Mouse (Mus musculus): ENCODE results near the gene Hapln4. TPM values are rescaled to one million over a fixed set of nuclear protein-coding genes. Genes with fewer than 3 reads are reported as not detected.
A peak's percentile ranks its signal among the peaks of the same experiment; 100 is the strongest.
"Not testable (repeated sequence)": the region's sequence is repeated elsewhere in the genome, so short reads cannot be mapped to it uniquely, and the experiment has no call there.

The Hapln4 gene
- 0.12 and 0.20 TPM in 2 replicates for polyA plus RNA-seq (2016; fragmentation: Nextera tagmentation; extraction: Ambion mirVana)

DNA sequence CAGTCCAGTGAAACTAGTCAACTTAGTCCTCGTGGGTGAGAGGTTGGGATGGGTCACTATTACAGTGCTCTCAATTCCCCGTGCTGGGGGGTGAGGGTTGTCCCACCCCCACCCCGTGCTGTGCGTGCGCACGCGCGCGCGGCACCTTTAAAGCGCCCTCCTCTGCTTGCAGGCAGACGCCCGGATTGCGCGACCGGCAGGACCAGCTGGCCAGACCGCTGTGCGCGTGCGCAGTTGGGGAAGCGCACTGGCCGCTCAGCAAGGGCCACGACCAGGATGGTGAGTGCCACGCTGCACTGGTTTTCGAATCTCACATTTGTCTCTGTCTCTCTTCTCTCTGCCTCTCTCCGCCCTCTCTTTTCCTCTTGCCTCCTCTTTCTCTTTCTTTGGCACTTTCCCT, at the start of gene Hapln4:
Hapln4 (plus strand) TSS at position 173 of the 400 bp plus-strand sequence.
- peak within 1 kb of the TSS; percentile 52 for H3K4me3 ChIP-seq
- H3K27ac ChIP-seq, result no peak within 1 kb of the TSS
- peaks cover 71% of the 10 kb centered on the region for H3K27me3 ChIP-seq (ENCODE audit: insufficient read depth, poor library complexity, severe bottlenecking)
- peak; percentile 77 for DNase-seq (ENCODE audit: low spot score)
- H3K4me1 ChIP-seq (replicated peaks), result peaks cover 36% of the 10 kb centered on the region
- H3K9me3 ChIP-seq, result no peaks in the 10 kb centered on the region
- no peaks in the 10 kb centered on the region for H3K36me3 ChIP-seq
- under 1% methylated on average over 26 of the region's 26 CpGs for WGBS

DNA sequence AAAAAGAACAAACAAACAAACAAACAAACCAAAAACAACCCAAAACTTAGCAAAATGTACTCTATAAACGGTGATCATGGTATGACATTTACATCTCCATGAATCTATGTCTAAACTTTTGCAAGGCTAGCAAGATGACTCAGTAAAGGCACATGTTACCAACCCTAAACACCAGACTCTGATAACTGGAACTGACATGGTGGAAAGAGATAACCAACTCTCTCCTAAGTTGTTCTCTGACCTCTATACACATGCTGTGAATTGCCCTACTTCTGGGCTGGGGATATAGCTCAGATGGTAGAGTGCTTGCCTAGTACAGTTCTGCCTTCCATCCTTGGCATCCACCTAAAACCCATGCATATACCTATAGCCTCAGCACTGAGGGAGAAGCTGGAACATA, 45.3 kb upstream of the Hapln4 start:
- Histone ChIP-seq H3K27ac (no peak overlapping the region), H3K4me1 (replicated peaks) (peaks cover 24% of the 10 kb centered on the region), H3K4me3 (no peak overlapping the region), H3K27me3 (ENCODE audit: insufficient read depth, poor library complexity, severe bottlenecking) (no peaks in the 10 kb centered on the region), H3K36me3 (peaks cover 48% of the 10 kb centered on the region), H3K9me3 (no peaks in the 10 kb centered on the region)
- DNase-seq (ENCODE audit: low spot score), result no peak
- 90% methylated on average over 1 of the region's 1 CpGs for WGBS

DNA sequence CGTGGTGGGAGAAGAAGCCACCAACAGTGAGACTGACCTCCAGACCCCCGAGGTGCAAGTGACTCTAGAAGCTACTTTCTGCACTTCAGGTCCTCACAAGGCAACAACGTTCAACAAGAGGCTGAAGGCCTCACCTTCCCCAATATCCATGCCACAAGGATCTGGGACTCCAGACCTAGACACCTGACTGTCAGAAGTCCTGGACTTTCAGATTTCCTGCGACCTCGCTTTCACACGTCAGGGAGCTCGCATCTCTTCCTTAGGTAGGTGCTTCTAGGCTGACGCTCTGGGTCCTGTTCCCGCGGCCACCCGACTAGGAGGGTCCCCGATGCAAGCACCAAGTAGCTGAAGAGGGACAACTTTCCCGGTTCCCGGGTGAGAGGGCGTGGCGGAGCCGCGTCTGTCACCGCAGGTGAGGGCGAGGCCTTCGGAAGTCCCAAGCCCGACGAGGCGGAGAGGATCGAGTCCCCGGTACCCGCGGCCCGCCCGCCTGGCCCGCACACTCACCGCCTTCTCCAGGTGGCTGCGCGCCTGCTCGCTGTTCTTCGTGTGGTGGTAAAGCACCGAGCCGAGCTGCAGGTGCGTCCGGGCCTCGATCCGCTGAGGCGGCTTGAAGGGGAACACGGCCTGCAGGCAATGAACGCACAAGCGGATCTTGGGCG, 41.2 kb upstream of the Hapln4 start:
- WGBS, result under 1% methylated on average over 47 of the region's 47 CpGs

DNA sequence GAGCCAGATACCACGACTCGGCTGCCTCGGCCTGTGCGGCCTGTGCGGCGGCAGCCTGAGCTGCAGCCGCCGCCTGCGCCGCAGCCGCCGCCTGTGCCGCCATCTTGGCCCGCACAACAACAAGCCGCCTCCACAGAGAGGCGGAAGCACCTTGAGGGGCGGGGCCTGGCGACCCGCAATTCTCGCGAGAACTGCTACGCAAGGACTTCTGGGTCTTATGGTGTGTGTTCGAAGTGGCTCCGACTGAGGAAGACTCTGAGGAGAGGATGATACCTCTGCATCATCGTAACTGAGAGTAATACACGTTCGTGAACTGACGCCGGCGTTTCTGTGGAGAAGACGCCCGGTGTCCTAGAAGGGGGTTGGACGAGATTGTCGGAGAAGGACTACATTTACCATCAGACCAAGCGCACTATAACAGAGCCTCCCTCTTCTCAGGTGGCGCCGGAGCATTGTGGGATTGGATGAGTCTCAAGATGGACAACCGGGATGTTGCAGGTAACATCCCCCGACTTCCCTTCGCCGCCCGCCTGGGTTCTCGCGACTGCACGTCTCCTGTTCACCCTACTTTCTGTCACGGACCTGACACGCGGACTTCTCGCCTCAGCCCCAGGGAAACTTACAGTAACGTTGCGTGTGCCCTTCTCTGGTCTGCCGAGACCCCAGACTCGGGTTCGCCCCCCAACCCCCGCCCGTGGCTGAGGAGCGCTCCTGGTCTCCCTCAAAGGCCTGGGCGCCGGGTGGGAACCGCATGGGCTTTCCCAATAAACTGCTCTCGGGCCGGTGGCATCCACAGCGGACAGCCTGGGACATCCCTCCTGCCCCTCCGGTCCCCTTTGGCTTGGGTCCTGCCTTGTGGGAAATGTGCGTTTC, 40.4 kb upstream of the Hapln4 start, which contains the start of the genes Mau2 and Sugp1:
Mau2 (minus strand) TSS at position 152 of the 873 bp plus-strand sequence.
Sugp1 (plus strand) TSS at position 231 of the 873 bp plus-strand sequence.
- Histone ChIP-seq H3K27ac (peak within 1 kb of the TSS; percentile 93), H3K9me3 (no peaks in the 10 kb centered on the region), H3K36me3 (peaks cover 10% of the 10 kb centered on the region; the same call in 1 of the 2 replicates), H3K4me1 (replicated peaks) (peaks cover 40% of the 10 kb centered on the region), H3K27me3 (ENCODE audit: insufficient read depth, poor library complexity, severe bottlenecking) (no peaks in the 10 kb centered on the region), H3K4me3 (peak within 1 kb of the TSS; percentile 88)
- under 1% methylated on average over 65 of the region's 65 CpGs for WGBS
- peak; percentile 97 for DNase-seq (ENCODE audit: low spot score)

More for the DNA sequence above, 41.2 kb upstream of the Hapln4 start:
- Histone ChIP-seq H3K4me1 (replicated peaks) (peaks cover 40% of the 10 kb centered on the region), H3K9me3 (no peaks in the 10 kb centered on the region), H3K27me3 (ENCODE audit: insufficient read depth, poor library complexity, severe bottlenecking) (no peaks in the 10 kb centered on the region), H3K27ac (peak overlapping the region; percentile 93), H3K36me3 (peaks cover 16% of the 10 kb centered on the region; the same call in 1 of the 2 replicates), H3K4me3 (peak overlapping the region; percentile 88)
- no peak for DNase-seq (ENCODE audit: low spot score)

DNA sequence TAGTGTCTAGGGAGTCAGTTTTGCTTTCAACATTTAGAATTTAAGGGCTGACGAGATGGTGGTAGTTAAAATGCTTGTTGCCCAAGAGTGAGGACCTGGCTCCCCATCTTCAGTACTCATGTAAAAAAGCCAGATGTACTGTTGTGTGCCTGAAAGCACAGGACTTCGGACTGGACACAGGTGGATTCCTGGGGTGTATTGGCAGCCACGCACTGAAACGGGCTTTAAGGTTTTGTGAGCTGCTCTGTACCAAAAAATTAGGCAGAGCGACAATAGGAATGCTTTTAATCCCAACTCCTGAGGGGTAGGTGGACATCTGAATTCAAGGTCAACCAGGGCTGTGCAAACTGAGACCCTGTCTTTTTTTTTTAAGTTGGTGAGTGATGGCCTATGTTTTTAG, 39.3 kb upstream of the Hapln4 start:
- no peaks in the 10 kb centered on the region for H3K27me3 ChIP-seq (ENCODE audit: insufficient read depth, poor library complexity, severe bottlenecking)
- 89% methylated on average over 5 of the region's 5 CpGs for WGBS
- no peak for DNase-seq (ENCODE audit: low spot score)
- peak overlapping the region; percentile 88 for H3K4me3 ChIP-seq
- no peaks in the 10 kb centered on the region for H3K9me3 ChIP-seq
- H3K36me3 ChIP-seq, result peaks cover 16% of the 10 kb centered on the region
- peaks cover 40% of the 10 kb centered on the region for H3K4me1 ChIP-seq (replicated peaks)
- H3K27ac ChIP-seq, result 0 out of 2 replicates have a peak overlapping the region, but pooled peaks have one; percentile 23

DNA sequence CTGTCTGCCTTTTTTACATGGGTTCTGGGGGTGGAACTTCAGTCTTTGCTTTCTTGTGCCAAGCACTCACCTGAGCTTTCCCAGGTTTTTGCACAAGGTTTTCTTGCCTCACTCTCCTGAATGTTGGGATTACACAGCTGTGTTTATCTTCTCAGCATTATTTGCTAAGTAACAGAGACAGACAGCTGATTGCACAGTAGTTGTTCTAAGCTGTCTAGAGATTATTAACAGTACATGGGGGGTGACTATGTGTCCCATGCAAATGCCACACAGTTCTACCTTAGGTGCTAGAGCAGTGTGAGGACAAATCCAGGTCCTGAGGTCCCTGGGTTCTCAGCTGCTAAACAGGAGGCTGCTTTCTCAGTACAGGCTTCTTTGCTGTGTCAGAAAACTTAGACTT, 33.6 kb upstream of the Hapln4 start:
- Histone ChIP-seq H3K27ac (no peak overlapping the region), H3K36me3 (peaks cover 67% of the 10 kb centered on the region), H3K4me3 (no peak overlapping the region), H3K4me1 (replicated peaks) (no peaks in the 10 kb centered on the region), H3K27me3 (ENCODE audit: insufficient read depth, poor library complexity, severe bottlenecking) (no peaks in the 10 kb centered on the region), H3K9me3 (no peaks in the 10 kb centered on the region)
- no peak for DNase-seq (ENCODE audit: low spot score)

DNA sequence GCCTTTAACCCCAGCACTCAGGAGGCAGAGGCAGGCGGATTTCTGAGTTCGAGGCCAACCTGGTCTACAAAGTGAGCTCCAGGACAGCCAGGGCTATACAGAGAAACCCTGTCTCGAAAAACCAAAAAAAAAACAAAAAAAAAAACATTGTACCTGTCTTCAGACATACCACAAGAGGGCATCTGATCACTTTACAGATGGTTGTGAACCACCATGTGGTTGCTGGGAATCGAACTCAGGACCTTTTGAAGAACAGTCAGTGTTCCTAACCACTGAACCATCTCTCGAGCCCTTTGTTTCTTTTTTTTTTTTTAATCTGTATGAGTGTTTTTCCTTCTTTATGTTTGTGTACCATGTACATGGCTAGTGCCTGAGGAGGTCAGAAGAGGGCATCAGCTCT, 32.8 kb upstream of the Hapln4 start:
- not testable (repeated sequence) for H3K4me3 ChIP-seq; DNase-seq (ENCODE audit: low spot score); H3K27ac ChIP-seq; H3K27me3 ChIP-seq (ENCODE audit: insufficient read depth, poor library complexity, severe bottlenecking); H3K9me3 ChIP-seq; H3K4me1 ChIP-seq (replicated peaks)
- H3K36me3 ChIP-seq, result peaks cover 75% of the 10 kb centered on the region
- WGBS, result 92% methylated on average over 5 of the region's 5 CpGs

DNA sequence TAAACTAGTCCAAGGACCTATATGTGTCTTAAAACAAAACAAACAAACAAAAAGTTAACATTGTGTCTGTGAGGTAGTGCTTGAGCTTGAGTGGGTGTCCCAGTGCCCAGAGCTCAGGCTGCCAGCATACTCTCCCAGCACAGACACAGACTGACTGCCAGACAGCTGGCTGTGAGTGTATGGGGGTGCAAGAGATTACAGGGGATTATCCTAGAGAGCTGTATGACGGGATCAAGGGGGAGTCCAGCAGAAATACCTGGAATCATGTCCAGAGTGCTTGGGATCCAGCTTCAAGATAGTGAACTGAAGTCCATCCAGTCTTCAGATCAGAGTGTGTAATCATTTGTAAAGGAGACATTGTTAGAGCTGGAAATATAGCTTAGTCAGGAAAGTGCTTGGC, 25.5 kb upstream of the Hapln4 start:
- Histone ChIP-seq H3K27me3 (ENCODE audit: insufficient read depth, poor library complexity, severe bottlenecking) (no peaks in the 10 kb centered on the region), H3K9me3 (no peaks in the 10 kb centered on the region), H3K27ac (no peak overlapping the region), H3K4me3 (no peak overlapping the region), H3K4me1 (replicated peaks) (no peaks in the 10 kb centered on the region), H3K36me3 (peaks cover 99% of the 10 kb centered on the region)
- DNase-seq (ENCODE audit: low spot score), result no peak
- 82% methylated on average over 1 of the region's 1 CpGs for WGBS

DNA sequence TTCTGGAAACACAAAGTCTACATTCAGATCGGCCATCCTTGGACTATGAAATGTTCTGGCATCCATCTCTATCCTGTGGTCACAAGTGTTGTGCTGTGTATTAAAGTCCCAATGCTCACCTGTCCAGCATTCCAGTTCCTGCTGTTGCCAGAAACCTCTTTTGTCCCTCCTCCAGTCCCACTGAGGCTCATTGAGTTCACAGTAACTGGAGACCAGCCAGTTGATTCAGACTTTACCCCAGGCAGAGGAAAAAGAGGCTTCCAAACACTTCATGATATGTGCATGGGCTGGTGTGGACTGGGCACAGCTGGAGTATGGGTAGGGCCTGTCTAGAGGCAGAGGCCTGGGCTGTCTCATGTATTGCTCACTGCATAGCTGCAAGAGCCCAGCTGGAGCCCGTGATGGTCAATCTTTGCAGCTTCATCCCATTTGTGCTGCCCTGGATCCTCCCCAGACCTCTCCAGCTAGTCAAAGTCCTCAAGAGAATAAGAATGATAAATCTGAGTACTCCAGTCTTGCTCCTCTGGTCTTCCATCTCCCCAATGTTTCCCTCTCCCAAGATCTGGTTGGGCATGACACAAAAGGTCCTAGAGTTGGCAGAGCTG, 11.3 kb upstream of the Hapln4 start:
- H3K27ac ChIP-seq, result no peak overlapping the region
- 79% methylated on average over 2 of the region's 2 CpGs for WGBS
- H3K4me1 ChIP-seq (replicated peaks), result peaks cover 10% of the 10 kb centered on the region
- H3K4me3 ChIP-seq, result peak overlapping the region; percentile 34; the same call in 1 of the 2 replicates
- no peak for DNase-seq (ENCODE audit: low spot score)
- peaks cover 19% of the 10 kb centered on the region for H3K27me3 ChIP-seq (ENCODE audit: insufficient read depth, poor library complexity, severe bottlenecking)
- H3K9me3 ChIP-seq, result no peaks in the 10 kb centered on the region
- peaks cover 56% of the 10 kb centered on the region for H3K36me3 ChIP-seq

DNA sequence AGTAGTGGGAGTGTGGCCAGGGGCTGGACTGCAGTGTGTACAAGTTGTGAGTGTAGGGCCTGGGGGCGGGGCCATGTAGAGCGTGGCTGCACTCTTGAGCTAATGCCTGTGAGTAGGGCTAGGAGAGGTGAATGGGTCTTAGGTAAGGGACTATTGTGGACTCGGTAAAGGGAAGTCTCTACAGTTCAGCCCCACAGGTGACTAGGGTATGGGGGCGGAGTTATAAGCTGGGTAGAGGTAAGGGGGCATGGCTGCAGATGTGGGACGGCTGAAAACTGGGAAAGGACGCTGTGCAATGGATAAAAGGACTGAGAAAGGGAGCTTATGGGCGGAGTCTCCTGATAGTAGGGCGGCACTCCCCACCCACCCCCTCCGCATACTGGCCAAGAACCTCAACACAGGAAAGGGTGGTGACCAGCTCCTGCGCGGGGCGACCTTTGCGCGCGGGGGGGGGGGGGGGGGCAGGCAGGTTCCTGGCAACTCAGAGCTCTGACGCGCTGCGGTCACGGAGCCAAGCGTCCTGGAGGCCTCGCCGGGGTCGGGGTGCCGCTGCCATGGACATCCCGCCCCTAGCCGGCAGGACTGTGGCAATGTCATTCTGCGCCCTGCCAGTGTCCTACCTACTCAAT, 10.7 kb upstream of the Hapln4 start, which contains the start of gene Tm6sf2:
Tm6sf2 (plus strand) TSS at position 484 of the 629 bp plus-strand sequence.
- Histone ChIP-seq H3K27ac (no peak within 1 kb of the TSS), H3K4me1 (replicated peaks) (peaks cover 10% of the 10 kb centered on the region), H3K27me3 (ENCODE audit: insufficient read depth, poor library complexity, severe bottlenecking) (peaks cover 19% of the 10 kb centered on the region), H3K4me3 (peak within 1 kb of the TSS; percentile 34), H3K9me3 (no peaks in the 10 kb centered on the region), H3K36me3 (peaks cover 52% of the 10 kb centered on the region)
- no peak for DNase-seq (ENCODE audit: low spot score)
- 15% methylated on average over 24 of the region's 27 CpGs for WGBS

DNA sequence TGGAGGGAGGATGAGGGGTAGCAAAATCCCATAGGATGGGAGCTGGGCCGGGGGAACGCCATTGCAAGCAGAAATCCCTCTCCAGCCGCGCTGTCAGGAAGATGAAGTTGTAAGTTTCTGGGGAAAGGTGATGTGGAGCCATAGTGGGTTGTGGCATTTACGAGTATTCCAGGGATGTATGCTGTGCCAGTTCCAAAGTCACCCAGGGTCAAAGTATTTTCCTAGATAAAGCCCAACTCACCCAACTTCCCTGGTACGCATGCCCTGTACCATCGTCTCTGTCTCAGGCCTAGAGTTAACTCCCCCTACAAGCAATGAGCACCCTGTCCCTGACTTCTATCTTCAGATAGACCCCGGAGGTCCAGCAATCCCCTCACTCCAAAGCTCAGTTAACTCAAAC, 10.1 kb upstream of the Hapln4 start:
- H3K4me3 ChIP-seq, result peak overlapping the region; percentile 34; the same call in 1 of the 2 replicates
- H3K27me3 ChIP-seq (ENCODE audit: insufficient read depth, poor library complexity, severe bottlenecking), result peaks cover 19% of the 10 kb centered on the region
- 68% methylated on average over 8 of the region's 8 CpGs for WGBS
- peaks cover 46% of the 10 kb centered on the region for H3K36me3 ChIP-seq
- no peaks in the 10 kb centered on the region for H3K9me3 ChIP-seq
- H3K4me1 ChIP-seq (replicated peaks), result peaks cover 10% of the 10 kb centered on the region
- DNase-seq (ENCODE audit: low spot score), result no peak
- H3K27ac ChIP-seq, result no peak overlapping the region

DNA sequence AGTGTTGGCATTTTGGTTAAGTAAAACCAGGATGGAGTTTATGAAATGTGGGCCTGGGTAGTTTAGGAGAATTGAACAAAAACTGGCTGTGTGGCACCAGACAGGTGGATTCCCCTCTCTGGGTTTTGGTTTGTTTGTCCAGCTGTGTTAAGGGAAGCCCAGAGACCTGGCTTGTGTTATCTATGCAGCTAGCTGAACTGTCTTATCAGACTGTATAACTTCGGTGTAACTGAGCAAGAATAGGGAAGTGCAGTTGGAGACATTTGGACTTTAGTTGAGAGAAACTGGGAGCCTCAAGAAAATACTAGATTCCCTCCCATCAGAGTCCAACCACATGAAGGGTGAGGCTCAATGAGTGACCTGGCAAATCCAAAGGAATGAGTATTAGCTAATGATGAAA, 9.6 kb upstream of the Hapln4 start:
- no peak for DNase-seq (ENCODE audit: low spot score)
- Histone ChIP-seq H3K4me1 (replicated peaks) (peaks cover 10% of the 10 kb centered on the region), H3K27me3 (ENCODE audit: insufficient read depth, poor library complexity, severe bottlenecking) (peaks cover 19% of the 10 kb centered on the region), H3K27ac (no peak overlapping the region), H3K9me3 (no peaks in the 10 kb centered on the region), H3K36me3 (peaks cover 40% of the 10 kb centered on the region), H3K4me3 (no peak overlapping the region)
- 90% methylated on average over 1 of the region's 1 CpGs for WGBS
